Mouse (Mus musculus): Measurements from ENCODE around the gene Nhlh1. TPM values are rescaled to one million over a fixed set of nuclear protein-coding genes. Genes with fewer than 3 reads are reported as not detected.

Nhlh1 gene
- polyA plus RNA-seq, 1 experiment, result 0.07 TPM

GRCm38 (mm10) chr1:172062101-172062500 lies 4.7 kb upstream of the Nhlh1 start:
- 69% methylated on average over 2 of the region's 2 CpGs for WGBS

GRCm38 (mm10) chr1:172061217-172061616 lies 3.8 kb upstream of the Nhlh1 start:
- H3K27me3 ChIP-seq (ENCODE audit: control insufficient read depth, insufficient read depth, low read length), result no peaks in the 10 kb centered on the region
- no peak overlapping the region for H3K4me3 ChIP-seq (replicated peaks; ENCODE audit: insufficient read depth, low read depth, low read length)
- WGBS, result 27% methylated on average over 8 of the region's 8 CpGs
- no peak for TF ChIP-seq CTCF (IDR thresholded peaks at IDR 0.05; ENCODE audit: borderline replicate concordance, insufficient read depth, low read depth, low read length)
- no peak for TF ChIP-seq POLR2A (IDR thresholded peaks at IDR 0.05; ENCODE audit: borderline replicate concordance, insufficient read depth, low read length)
- no peak overlapping the region for H3K27ac ChIP-seq (ENCODE audit: insufficient read depth, low read length)
- peaks cover 10% of the 10 kb centered on the region for H3K4me1 ChIP-seq (ENCODE audit: control insufficient read depth, insufficient read depth, low read length)
- peak in 1 of 2 experiments; percentile 19 for DNase-seq

More at GRCm38 (mm10) chr1:172062101-172062500, 4.7 kb upstream of the Nhlh1 start:
- no peak for DNase-seq
- Histone ChIP-seq H3K27ac (ENCODE audit: insufficient read depth, low read length) (no peak overlapping the region), H3K27me3 (ENCODE audit: control insufficient read depth, insufficient read depth, low read length) (no peaks in the 10 kb centered on the region), H3K4me3 (replicated peaks; ENCODE audit: insufficient read depth, low read depth, low read length) (no peak overlapping the region), H3K4me1 (ENCODE audit: control insufficient read depth, insufficient read depth, low read length) (peaks cover 10% of the 10 kb centered on the region)
- no peak for TF ChIP-seq CTCF (IDR thresholded peaks at IDR 0.05; ENCODE audit: borderline replicate concordance, insufficient read depth, low read depth, low read length)
- TF ChIP-seq POLR2A (IDR thresholded peaks at IDR 0.05; ENCODE audit: borderline replicate concordance, insufficient read depth, low read length), result no peak

- H3K4me3 ChIP-seq (replicated peaks; ENCODE audit: insufficient read depth, low read depth, low read length), result no peak overlapping the region
- H3K27me3 ChIP-seq (ENCODE audit: control insufficient read depth, insufficient read depth, low read length), result no peaks in the 10 kb centered on the region
- no peak for DNase-seq
- 41% methylated on average over 4 of the region's 4 CpGs for WGBS
- H3K4me1 ChIP-seq (ENCODE audit: control insufficient read depth, insufficient read depth, low read length), result peaks cover 10% of the 10 kb centered on the region
- H3K27ac ChIP-seq (ENCODE audit: insufficient read depth, low read length), result no peak overlapping the region
- no peak for TF ChIP-seq POLR2A (IDR thresholded peaks at IDR 0.05; ENCODE audit: borderline replicate concordance, insufficient read depth, low read length)
- no peak for TF ChIP-seq CTCF (IDR thresholded peaks at IDR 0.05; ENCODE audit: borderline replicate concordance, insufficient read depth, low read depth, low read length)
Measured at GRCm38 (mm10) chr1:172060659-172061058, 3.3 kb upstream of the Nhlh1 start.

GRCm38 (mm10) chr1:172058874-172059273 lies 1.5 kb upstream of the Nhlh1 start:
- TF ChIP-seq CTCF (IDR thresholded peaks at IDR 0.05; ENCODE audit: borderline replicate concordance, insufficient read depth, low read depth, low read length) (no peak), POLR2A (IDR thresholded peaks at IDR 0.05; ENCODE audit: borderline replicate concordance, insufficient read depth, low read length) (no peak)
- H3K27me3 ChIP-seq (ENCODE audit: control insufficient read depth, insufficient read depth, low read length), result no peaks in the 10 kb centered on the region
- H3K4me3 ChIP-seq (replicated peaks; ENCODE audit: insufficient read depth, low read depth, low read length), result no peak overlapping the region
- WGBS, result 61% methylated on average over 7 of the region's 7 CpGs
- no peak for DNase-seq
- no peak overlapping the region for H3K27ac ChIP-seq (ENCODE audit: insufficient read depth, low read length)
- H3K4me1 ChIP-seq (ENCODE audit: control insufficient read depth, insufficient read depth, low read length), result peaks cover 10% of the 10 kb centered on the region

- TF ChIP-seq CTCF (IDR thresholded peaks at IDR 0.05; ENCODE audit: borderline replicate concordance, insufficient read depth, low read depth, low read length), result no peak
- DNase-seq, result no peak
- WGBS, result 55% methylated on average over 6 of the region's 6 CpGs
- Histone ChIP-seq H3K27me3 (ENCODE audit: control insufficient read depth, insufficient read depth, low read length) (no peaks in the 10 kb centered on the region), H3K27ac (ENCODE audit: insufficient read depth, low read length) (no peak overlapping the region), H3K4me1 (ENCODE audit: control insufficient read depth, insufficient read depth, low read length) (peaks cover 10% of the 10 kb centered on the region), H3K4me3 (replicated peaks; ENCODE audit: insufficient read depth, low read depth, low read length) (no peak overlapping the region)
Measured at GRCm38 (mm10) chr1:172058321-172058720, 948 bp upstream of the Nhlh1 start.

GRCm38 (mm10) chr1:172056251-172056650 lies 1.1 kb downstream of the Nhlh1 start:
- Histone ChIP-seq H3K27ac (ENCODE audit: insufficient read depth, low read length) (no peak overlapping the region), H3K4me1 (ENCODE audit: control insufficient read depth, insufficient read depth, low read length) (peaks cover 6% of the 10 kb centered on the region), H3K4me3 (replicated peaks; ENCODE audit: insufficient read depth, low read depth, low read length) (no peak overlapping the region), H3K27me3 (ENCODE audit: control insufficient read depth, insufficient read depth, low read length) (no peaks in the 10 kb centered on the region)
- no peak for TF ChIP-seq CTCF (IDR thresholded peaks at IDR 0.05; ENCODE audit: borderline replicate concordance, insufficient read depth, low read depth, low read length)
- 54% methylated on average over 4 of the region's 4 CpGs for WGBS
- no peak for DNase-seq

GRCm38 (mm10) chr1:172053541-172054440 lies 3.6 kb downstream of the Nhlh1 start:
- peak; percentile 47 to 51 for DNase-seq
- no peak overlapping the region for H3K27ac ChIP-seq (ENCODE audit: insufficient read depth, low read length)
- no peaks in the 10 kb centered on the region for H3K27me3 ChIP-seq (ENCODE audit: control insufficient read depth, insufficient read depth, low read length)
- TF ChIP-seq CTCF (IDR thresholded peaks at IDR 0.05; ENCODE audit: borderline replicate concordance, insufficient read depth, low read depth, low read length) (no peak), POLR2A (IDR thresholded peaks at IDR 0.05; ENCODE audit: borderline replicate concordance, insufficient read depth, low read length) (0 out of 2 replicates have a peak, but pooled peaks have one; percentile 13)
- H3K4me1 ChIP-seq (ENCODE audit: control insufficient read depth, insufficient read depth, low read length), result no peaks in the 10 kb centered on the region
- peak overlapping the region; percentile 55 for H3K4me3 ChIP-seq (replicated peaks; ENCODE audit: insufficient read depth, low read depth, low read length)
- 2% methylated on average over 42 of the region's 42 CpGs for WGBS

- Histone ChIP-seq H3K27me3 (ENCODE audit: control insufficient read depth, insufficient read depth, low read length) (no peaks in the 10 kb centered on the region), H3K27ac (ENCODE audit: insufficient read depth, low read length) (no peak overlapping the region), H3K4me3 (replicated peaks; ENCODE audit: insufficient read depth, low read depth, low read length) (no peak overlapping the region), H3K4me1 (ENCODE audit: control insufficient read depth, insufficient read depth, low read length) (no peaks in the 10 kb centered on the region)
- no peak for DNase-seq
- TF ChIP-seq POLR2A (IDR thresholded peaks at IDR 0.05; ENCODE audit: borderline replicate concordance, insufficient read depth, low read length) (no peak), CTCF (IDR thresholded peaks at IDR 0.05; ENCODE audit: borderline replicate concordance, insufficient read depth, low read depth, low read length) (no peak)
- 36% methylated on average over 10 of the region's 10 CpGs for WGBS
Measured at GRCm38 (mm10) chr1:172052766-172053279, 4.5 kb downstream of the Nhlh1 start.
